Mouse (Mus musculus) small intestine, adult 2 months (tissue): ENCODE data around the gene Mon1b.

ENCODE experiments used
- CTCF ChIP-seq: fragments of 200-500 bp; IDR thresholded peaks from 2 replicates; pipeline ENCODE4 v1.5.1; 2012; ENCODE audit warnings: low read depth, mild to moderate bottlenecking, control low read depth, inconsistent platforms, low read length, moderate library complexity, mixed read lengths; ENCODE audit not compliant: insufficient replicate concordance, insufficient read length; ENCODE audit errors: extremely low read depth
- POLR2A ChIP-seq: fragments of 200-500 bp; IDR thresholded peaks from 2 replicates; pipeline ENCODE4 v1.6.1; 2012; ENCODE audit warnings: low read depth, mild to moderate bottlenecking, control low read depth, inconsistent platforms, low read length, moderate library complexity

DNA sequence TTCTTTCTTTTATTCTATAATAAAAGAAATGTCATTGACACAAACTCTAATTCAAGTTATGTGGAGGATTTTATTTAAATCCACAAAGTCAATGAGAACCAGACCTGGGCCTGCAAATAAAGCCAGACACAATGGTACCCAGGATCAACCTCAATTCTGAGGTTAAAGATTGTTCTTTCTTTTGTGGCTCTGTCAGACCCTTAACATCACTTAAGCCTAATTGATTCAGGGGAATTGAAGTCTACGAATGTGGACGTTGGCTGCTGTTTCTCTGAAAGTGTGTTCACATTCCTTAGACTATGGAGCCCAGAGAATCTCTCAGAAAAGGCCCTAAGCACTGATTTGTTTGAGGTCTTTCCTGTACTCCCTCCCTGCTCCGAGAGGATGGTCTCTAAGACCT lies 37.9 kb downstream of the Mon1b start:
- TF ChIP-seq POLR2A (no peak), CTCF (no peak)
